Mouse (Mus musculus) right cerebral cortex, adult 18-20 months (tissue): ENCODE results near the gene Gm13287.
"Not testable (repeated sequence)": the region's sequence is repeated elsewhere in the genome, so short reads cannot be mapped to it uniquely, and the experiment has no call there.

Experiments
- DNase-seq: peaks from one replicate; pipeline ENCODE4 v3.0.0; 2022; ENCODE audit warnings: mixed read lengths

Gm13287 gene

GRCm38 (mm10) chr4:88799365-88799764 is 3.7 kb upstream of the Gm13287 start, which contains the start of gene Gm13285:
Gm13285 (plus strand) TSS chr4:88799665.
- DNase-seq = not testable (repeated sequence)

GRCm38 (mm10) chr4:88805231-88805630 is 2.2 kb downstream of the Gm13287 start, which contains the start of gene Gm13288:
Gm13288 (plus strand) TSS chr4:88805531.
- DNase-seq = not testable (repeated sequence)

- not testable (repeated sequence) for DNase-seq
Measured at GRCm38 (mm10) chr4:88805761-88806160, 2.7 kb downstream of the Gm13287 start.

GRCm38 (mm10) chr4:88815928-88816327 is 12.9 kb downstream of the Gm13287 start, which contains the start of gene Ifna7:
Ifna7 (plus strand) TSS chr4:88816228.
- DNase-seq = no peak

- DNase-seq = no peak
Measured at GRCm38 (mm10) chr4:88819659-88820058, 16.6 kb downstream of the Gm13287 start, which contains the start of gene Ifna11. Ifna11 (plus strand) TSS chr4:88819959.

GRCm38 (mm10) chr4:88822995-88823394 is 19.9 kb downstream of the Gm13287 start:
- DNase-seq = peak; percentile 9

GRCm38 (mm10) chr4:88827116-88827515 is 24.1 kb downstream of the Gm13287 start, which contains the start of gene Ifna6:
Ifna6 (plus strand) TSS chr4:88827416.
- not testable (repeated sequence) for DNase-seq

- peak; percentile 11 for DNase-seq
Measured at GRCm38 (mm10) chr4:88830523-88830922, 27.5 kb downstream of the Gm13287 start.

GRCm38 (mm10) chr4:88835225-88835624 is 32.2 kb downstream of the Gm13287 start, which contains the start of gene Ifna5:
Ifna5 (plus strand) TSS chr4:88835525.
- not testable (repeated sequence) for DNase-seq

- no peak for DNase-seq
Measured at GRCm38 (mm10) chr4:88838828-88839227, 35.8 kb downstream of the Gm13287 start.

- DNase-seq = no peak
Measured at GRCm38 (mm10) chr4:88840058-88840457, 37.0 kb downstream of the Gm13287 start.

- no peak for DNase-seq
Measured at GRCm38 (mm10) chr4:88841438-88841911, 38.4 kb downstream of the Gm13287 start, which contains the start of gene Ifna4. Ifna4 (plus strand) TSS chr4:88841861.

GRCm38 (mm10) chr4:88845334-88845733 is 42.3 kb downstream of the Gm13287 start:
- no peak for DNase-seq

- no peak for DNase-seq
Measured at GRCm38 (mm10) chr4:88849698-88850097, 46.6 kb downstream of the Gm13287 start, which contains the start of gene Ifna1. Ifna1 (plus strand) TSS chr4:88850087.

- DNase-seq = no peak
Measured at GRCm38 (mm10) chr4:88851026-88851763, 48.1 kb downstream of the Gm13287 start.
